Mouse (Mus musculus) testis, adult 2 months (tissue): ENCODE results near the gene Hmmr.

Experiments
- CTCF ChIP-seq: fragments of 200-500 bp; IDR thresholded peaks from 2 replicates; pipeline ENCODE4 v1.5.1; 2012; ENCODE audit warnings: low read depth, mild to moderate bottlenecking, inconsistent platforms, low read length, moderate library complexity; ENCODE audit not compliant: control insufficient read depth, insufficient read depth, insufficient replicate concordance
- POLR2A ChIP-seq: fragments of 200-500 bp; IDR thresholded peaks from 2 replicates; pipeline ENCODE4 v1.6.1; 2012; ENCODE audit warnings: low read depth, mild to moderate bottlenecking, inconsistent platforms, low read length, moderate library complexity; ENCODE audit not compliant: control insufficient read depth

DNA sequence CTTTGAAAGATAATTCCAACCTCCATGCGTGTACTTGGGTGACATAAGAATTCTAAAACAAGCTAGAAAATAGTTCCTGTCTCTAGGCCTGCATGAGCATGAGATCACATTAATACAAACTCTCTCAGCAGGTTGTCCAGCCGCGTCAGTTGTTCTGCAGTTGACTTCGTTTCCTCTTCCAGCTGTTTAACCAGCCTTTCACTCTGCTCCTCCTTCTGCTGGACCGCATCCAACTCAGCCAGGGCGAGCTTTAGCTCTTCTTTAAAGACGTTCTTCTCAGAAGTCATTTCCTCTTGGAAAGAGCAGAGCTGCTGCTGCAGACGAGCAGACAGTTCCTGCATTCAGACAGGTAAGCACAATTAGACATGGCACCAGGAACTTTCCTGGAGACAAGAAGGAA, 19.4 kb downstream of the Hmmr start:
- no peak for TF ChIP-seq CTCF
- no peak for TF ChIP-seq POLR2A
